Mouse (Mus musculus): ENCODE data around the gene Tmem98. TPM values are rescaled to one million over a fixed set of nuclear protein-coding genes. Genes with fewer than 3 reads are reported as not detected.

The Tmem98 gene
- polyA plus RNA-seq, 1 experiment from 2014 or later: 9.9 TPM

DNA sequence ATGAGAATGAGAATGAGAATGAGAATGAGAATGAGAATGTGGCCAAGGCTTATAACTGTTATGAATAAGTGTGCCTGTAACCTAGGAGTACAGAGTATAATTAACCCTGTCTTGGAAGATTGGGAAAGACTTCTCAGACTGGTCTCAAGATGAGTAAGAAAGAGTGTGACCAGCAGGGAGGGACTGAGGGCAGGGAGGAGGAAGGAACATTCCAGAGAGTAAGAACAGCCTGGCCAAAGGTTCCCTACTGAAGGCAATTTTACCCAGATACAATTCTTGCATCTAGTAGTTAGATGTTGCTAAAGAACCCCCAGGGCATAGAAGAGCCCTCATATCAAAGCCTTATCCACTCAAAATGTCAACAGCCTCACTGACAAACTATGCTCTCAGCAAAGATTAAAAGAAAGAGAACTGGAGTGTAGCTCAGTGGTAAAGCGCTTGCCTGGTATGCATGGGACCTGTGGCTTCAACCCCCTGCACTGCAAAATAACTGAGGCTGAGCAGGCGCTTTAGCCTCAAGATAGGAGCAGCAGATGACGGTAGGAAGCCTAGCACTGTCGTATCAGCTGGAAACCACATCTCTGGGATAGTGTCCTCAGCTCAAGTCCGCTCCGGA, 37.3 kb upstream of the Tmem98 start:
- H3K9ac ChIP-seq (ENCODE audit: low read depth, low read length): no peak overlapping the region
- H3K9me3 ChIP-seq (replicated peaks; ENCODE audit: control insufficient read depth, low read length): no peaks in the 10 kb centered on the region
- H3K4me3 ChIP-seq (ENCODE audit: low read depth, low read length): no peak overlapping the region
- ATAC-seq (ENCODE audit: low read depth): no peak
- H3K27ac ChIP-seq (ENCODE audit: low read length): no peak overlapping the region
- WGBS (ENCODE audit: insufficient replicate concordance): 69% methylated on average over 6 of the region's 6 CpGs
- peaks cover 2% of the 10 kb centered on the region for H3K4me1 ChIP-seq (ENCODE audit: control insufficient read depth, low read depth, low read length)
- H3K27me3 ChIP-seq (ENCODE audit: control insufficient read depth, insufficient read depth, low read depth, low read length): no peaks in the 10 kb centered on the region
- H3K36me3 ChIP-seq (ENCODE audit: control insufficient read depth, insufficient read depth): no peaks in the 10 kb centered on the region
- no peak overlapping the region for H3K4me2 ChIP-seq (ENCODE audit: low read depth, low read length)

DNA sequence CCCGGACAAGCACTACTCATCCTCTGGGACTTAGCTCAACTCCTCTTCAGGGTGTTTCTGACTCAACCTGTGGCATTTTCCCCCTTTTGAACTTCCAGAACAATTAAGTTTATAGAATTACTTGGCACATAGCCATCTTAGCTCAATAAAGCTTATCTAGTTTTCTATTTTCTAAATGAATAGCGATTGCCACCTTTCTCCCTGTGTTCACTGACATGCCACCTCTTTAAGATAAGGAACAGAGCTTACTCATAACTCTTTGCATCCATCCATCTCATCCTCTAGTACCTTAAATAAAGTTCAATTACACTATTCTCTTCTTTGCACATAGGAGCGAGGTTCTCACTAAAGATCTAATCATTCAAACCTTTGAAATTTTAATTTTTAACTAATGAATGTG, 34.4 kb upstream of the Tmem98 start:
- Histone ChIP-seq H3K4me2 (ENCODE audit: low read depth, low read length) (no peak overlapping the region), H3K27ac (ENCODE audit: low read length) (no peak overlapping the region), H3K27me3 (ENCODE audit: control insufficient read depth, insufficient read depth, low read depth, low read length) (peaks cover 3% of the 10 kb centered on the region; the same call in 1 of the 2 replicates), H3K9me3 (replicated peaks; ENCODE audit: control insufficient read depth, low read length) (no peaks in the 10 kb centered on the region), H3K9ac (ENCODE audit: low read depth, low read length) (no peak overlapping the region), H3K4me3 (ENCODE audit: low read depth, low read length) (no peak overlapping the region), H3K36me3 (ENCODE audit: control insufficient read depth, insufficient read depth) (no peaks in the 10 kb centered on the region), H3K4me1 (ENCODE audit: control insufficient read depth, low read depth, low read length) (peaks cover 15% of the 10 kb centered on the region)
- ATAC-seq (ENCODE audit: low read depth): no peak
- WGBS (ENCODE audit: insufficient replicate concordance): 62% methylated on average over 3 of the region's 3 CpGs

GRCm38 (mm10) chr11:80777708-80778107, 32.3 kb upstream of the Tmem98 start:
- Histone ChIP-seq H3K9ac (ENCODE audit: low read depth, low read length) (no peak overlapping the region), H3K4me1 (ENCODE audit: control insufficient read depth, low read depth, low read length) (peaks cover 24% of the 10 kb centered on the region), H3K4me2 (ENCODE audit: low read depth, low read length) (peak overlapping the region; percentile 30), H3K27me3 (ENCODE audit: control insufficient read depth, insufficient read depth, low read depth, low read length) (peaks cover 3% of the 10 kb centered on the region; the same call in 1 of the 2 replicates), H3K27ac (ENCODE audit: low read length) (no peak overlapping the region), H3K9me3 (replicated peaks; ENCODE audit: control insufficient read depth, low read length) (no peaks in the 10 kb centered on the region), H3K36me3 (ENCODE audit: control insufficient read depth, insufficient read depth) (no peaks in the 10 kb centered on the region), H3K4me3 (ENCODE audit: low read depth, low read length) (peak overlapping the region; percentile 43)
- ATAC-seq (ENCODE audit: low read depth): no peak
- WGBS (ENCODE audit: insufficient replicate concordance): 86% methylated on average over 2 of the region's 2 CpGs

- H3K4me2 ChIP-seq (ENCODE audit: low read depth, low read length): peak overlapping the region; percentile 30
- H3K4me1 ChIP-seq (ENCODE audit: control insufficient read depth, low read depth, low read length): peaks cover 28% of the 10 kb centered on the region
- H3K4me3 ChIP-seq (ENCODE audit: low read depth, low read length): peak overlapping the region; percentile 43
- H3K9me3 ChIP-seq (replicated peaks; ENCODE audit: control insufficient read depth, low read length): no peaks in the 10 kb centered on the region
- H3K27me3 ChIP-seq (ENCODE audit: control insufficient read depth, insufficient read depth, low read depth, low read length): peaks cover 3% of the 10 kb centered on the region; the same call in 1 of the 2 replicates
- 55% methylated on average over 6 of the region's 6 CpGs for WGBS (ENCODE audit: insufficient replicate concordance)
- H3K36me3 ChIP-seq (ENCODE audit: control insufficient read depth, insufficient read depth): no peaks in the 10 kb centered on the region
- no peak overlapping the region for H3K27ac ChIP-seq (ENCODE audit: low read length)
- peak overlapping the region; percentile 20; the same call in 1 of the 2 replicates for H3K9ac ChIP-seq (ENCODE audit: low read depth, low read length)
- ATAC-seq (ENCODE audit: low read depth): no peak
These were observed 31.8 kb upstream of the Tmem98 start for GRCm38 (mm10) chr11:80778157-80778556.

- Histone ChIP-seq H3K27me3 (ENCODE audit: control insufficient read depth, insufficient read depth, low read depth, low read length) (peaks cover 3% of the 10 kb centered on the region; the same call in 1 of the 2 replicates), H3K4me2 (ENCODE audit: low read depth, low read length) (peak overlapping the region; percentile 86), H3K36me3 (ENCODE audit: control insufficient read depth, insufficient read depth) (no peaks in the 10 kb centered on the region), H3K4me3 (ENCODE audit: low read depth, low read length) (peak overlapping the region; percentile 91), H3K27ac (ENCODE audit: low read length) (peak overlapping the region; percentile 96), H3K4me1 (ENCODE audit: control insufficient read depth, low read depth, low read length) (peaks cover 31% of the 10 kb centered on the region), H3K9me3 (replicated peaks; ENCODE audit: control insufficient read depth, low read length) (no peaks in the 10 kb centered on the region), H3K9ac (ENCODE audit: low read depth, low read length) (peak overlapping the region; percentile 88)
- WGBS (ENCODE audit: insufficient replicate concordance): 4% methylated on average over 18 of the region's 18 CpGs
- ATAC-seq (ENCODE audit: low read depth): no peak; the same call in 1 of the 2 replicates
These were observed 31.0 kb upstream of the Tmem98 start for GRCm38 (mm10) chr11:80778916-80779526.

DNA sequence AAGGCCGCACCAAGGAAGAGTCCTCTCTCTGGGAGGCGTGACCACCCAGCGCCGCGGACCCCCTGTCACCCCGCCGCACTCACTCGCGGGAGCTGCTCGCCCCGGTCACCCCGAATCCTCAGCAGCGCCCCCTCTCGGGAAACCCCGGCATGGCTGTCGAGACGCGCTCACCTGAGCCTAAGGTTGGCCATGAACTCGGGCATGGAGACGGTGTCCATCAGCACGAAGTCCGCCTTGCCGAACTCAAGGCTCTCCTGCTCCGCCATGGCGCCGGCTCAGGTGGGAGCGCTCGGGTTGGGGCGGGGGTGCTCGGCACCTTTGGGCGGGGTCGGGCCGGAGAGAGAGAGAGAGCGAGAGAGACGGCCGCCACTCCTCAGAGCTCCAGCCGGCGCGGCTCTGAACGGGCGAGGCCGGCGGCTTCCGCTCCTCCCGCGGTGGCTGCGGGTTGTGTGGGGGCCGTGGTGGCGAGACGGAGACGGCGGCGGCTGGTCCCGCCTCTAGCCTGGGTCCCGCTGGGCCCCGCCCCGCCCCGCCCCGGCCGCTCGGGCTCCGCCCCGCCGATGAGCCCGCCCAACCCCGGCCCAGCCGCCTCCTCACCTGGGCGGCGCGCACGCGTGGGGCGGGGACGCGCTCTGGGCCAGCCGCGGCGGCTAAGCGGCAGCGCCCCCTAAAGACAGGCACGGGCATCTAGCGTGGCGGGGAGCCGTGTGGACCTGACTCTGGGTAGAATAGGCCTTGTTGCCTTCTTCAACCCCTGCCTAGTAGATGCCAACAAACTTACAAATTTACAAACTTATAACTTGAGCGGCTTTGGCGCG, 30.2 kb upstream of the Tmem98 start, which contains the start of gene Myo1d:
Gene Myo1d (minus strand): TSS at position 499 of the 818 bp plus-strand sequence.
- Histone ChIP-seq H3K4me2 (ENCODE audit: low read depth, low read length) (peak within 1 kb of the TSS; percentile 86), H3K9ac (ENCODE audit: low read depth, low read length) (peak within 1 kb of the TSS; percentile 88), H3K4me1 (ENCODE audit: control insufficient read depth, low read depth, low read length) (peaks cover 35% of the 10 kb centered on the region), H3K36me3 (ENCODE audit: control insufficient read depth, insufficient read depth) (no peaks in the 10 kb centered on the region), H3K4me3 (ENCODE audit: low read depth, low read length) (peak within 1 kb of the TSS; percentile 91), H3K9me3 (replicated peaks; ENCODE audit: control insufficient read depth, low read length) (no peaks in the 10 kb centered on the region), H3K27me3 (ENCODE audit: control insufficient read depth, insufficient read depth, low read depth, low read length) (peaks cover 3% of the 10 kb centered on the region; the same call in 1 of the 2 replicates), H3K27ac (ENCODE audit: low read length) (peak within 1 kb of the TSS; percentile 96)
- ATAC-seq (ENCODE audit: low read depth): peak; percentile 89
- under 1% methylated on average over 87 of the region's 87 CpGs for WGBS (ENCODE audit: insufficient replicate concordance)

DNA sequence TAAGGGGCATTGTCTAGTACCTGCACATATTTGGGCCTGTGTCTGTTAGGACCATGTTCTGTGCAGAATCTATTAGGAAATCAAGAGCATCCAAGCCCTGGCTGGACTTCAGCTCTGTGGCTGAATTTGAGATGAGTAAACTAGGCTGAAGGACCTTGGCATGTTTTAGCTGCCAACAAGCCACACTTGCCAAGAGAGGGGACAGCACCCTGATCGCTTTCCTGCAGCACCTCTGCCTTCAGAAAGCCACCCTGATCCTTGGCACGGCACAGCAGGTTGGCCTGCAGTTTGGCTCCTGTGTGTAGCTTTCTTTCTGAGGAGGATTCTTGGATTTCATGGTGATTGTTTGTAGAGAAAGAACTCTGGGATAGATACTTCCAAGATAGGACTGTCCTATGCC, 28.4 kb upstream of the Tmem98 start:
- Histone ChIP-seq H3K4me2 (ENCODE audit: low read depth, low read length) (no peak overlapping the region), H3K9me3 (replicated peaks; ENCODE audit: control insufficient read depth, low read length) (no peaks in the 10 kb centered on the region), H3K27ac (ENCODE audit: low read length) (peak overlapping the region; percentile 43; the same call in 1 of the 2 replicates), H3K9ac (ENCODE audit: low read depth, low read length) (no peak overlapping the region), H3K4me3 (ENCODE audit: low read depth, low read length) (no peak overlapping the region), H3K36me3 (ENCODE audit: control insufficient read depth, insufficient read depth) (no peaks in the 10 kb centered on the region), H3K27me3 (ENCODE audit: control insufficient read depth, insufficient read depth, low read depth, low read length) (peaks cover 3% of the 10 kb centered on the region; the same call in 1 of the 2 replicates), H3K4me1 (ENCODE audit: control insufficient read depth, low read depth, low read length) (peaks cover 51% of the 10 kb centered on the region)
- 89% methylated on average over 2 of the region's 2 CpGs for WGBS (ENCODE audit: insufficient replicate concordance)
- no peak for ATAC-seq (ENCODE audit: low read depth)

DNA sequence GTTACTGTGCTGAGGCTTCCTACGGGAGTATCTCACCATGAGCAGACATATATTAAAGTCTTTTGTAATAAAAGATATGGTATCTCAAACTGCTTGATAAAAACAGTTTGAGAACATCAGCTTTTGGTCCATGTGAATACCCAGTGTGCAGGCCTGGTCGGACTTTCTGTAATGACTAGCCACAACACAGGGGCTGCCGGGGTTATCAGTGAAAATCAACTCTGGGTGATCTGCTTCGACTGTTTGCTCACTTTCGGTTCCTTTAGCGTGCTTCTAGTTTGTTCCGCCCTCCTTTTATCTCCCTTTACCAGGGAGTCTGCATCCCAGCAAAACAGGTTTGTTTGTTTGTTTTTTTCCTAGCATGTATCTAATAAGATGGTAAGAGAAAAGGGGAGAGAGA, 26.5 kb upstream of the Tmem98 start:
- Histone ChIP-seq H3K4me1 (ENCODE audit: control insufficient read depth, low read depth, low read length) (peaks cover 46% of the 10 kb centered on the region), H3K4me3 (ENCODE audit: low read depth, low read length) (no peak overlapping the region), H3K4me2 (ENCODE audit: low read depth, low read length) (peak overlapping the region; percentile 77), H3K36me3 (ENCODE audit: control insufficient read depth, insufficient read depth) (no peaks in the 10 kb centered on the region), H3K27ac (ENCODE audit: low read length) (peak overlapping the region; percentile 100), H3K9me3 (replicated peaks; ENCODE audit: control insufficient read depth, low read length) (no peaks in the 10 kb centered on the region), H3K9ac (ENCODE audit: low read depth, low read length) (peak overlapping the region; percentile 52), H3K27me3 (ENCODE audit: control insufficient read depth, insufficient read depth, low read depth, low read length) (no peaks in the 10 kb centered on the region)
- WGBS (ENCODE audit: insufficient replicate concordance): 11% methylated on average over 7 of the region's 7 CpGs
- peak; percentile 12 for ATAC-seq (ENCODE audit: low read depth)
